ENCODE assay signal across 7 mouse cellular contexts in the genomic region with DNA sequence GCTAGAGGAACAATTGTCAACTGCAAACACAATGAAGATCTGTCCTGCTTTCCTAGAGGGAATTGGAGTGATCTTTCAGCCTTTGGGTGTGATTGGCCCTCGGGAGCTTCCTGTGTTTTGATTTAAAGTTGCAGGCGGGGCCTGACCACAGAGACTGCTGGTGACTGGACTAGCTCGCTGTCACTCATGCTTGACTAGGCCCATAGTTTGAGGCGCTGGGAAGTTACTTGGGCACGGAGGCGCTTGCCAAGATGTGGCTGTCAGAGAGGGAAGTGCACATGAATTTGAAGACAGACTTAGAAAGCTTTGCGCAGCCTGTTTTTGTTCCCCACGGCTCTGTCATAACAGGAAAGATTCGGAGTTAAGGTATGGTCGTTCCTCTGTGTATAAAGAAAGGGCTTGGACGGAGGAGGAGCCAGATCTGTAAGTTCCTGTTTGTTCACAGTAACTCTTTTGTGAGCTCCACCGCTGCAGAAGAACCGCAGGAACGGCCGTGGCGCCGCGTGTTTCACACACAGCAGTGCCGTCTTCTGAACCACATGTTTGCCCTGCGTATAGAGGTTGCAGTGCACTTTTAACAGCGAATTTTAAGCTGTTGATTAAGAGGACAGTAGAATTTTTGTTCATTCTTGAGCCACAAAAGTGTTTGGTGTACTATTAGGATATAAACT. TPM values are rescaled to one million over a fixed set of nuclear protein-coding genes. Genes with fewer than 3 reads are reported as not detected.
DNase-seq lines count a peak whose midpoint lies in the region; ATAC-seq lines count a peak whose summit lies in the region.

No protein-coding gene starts in this region.

- peak; percentile 96 for DNase-seq in adrenal gland, postnatal 10 days
- DNase-seq in embryonic facial prominence, embryonic 10.5 days (ENCODE audit: low spot score): peak; percentile 93
- peak; percentile 98 for DNase-seq in kidney, adult 11 months
- peak; percentile 88 for DNase-seq in limb, embryonic 10.5 days (ENCODE audit: low spot score)
- DNase-seq in spleen, adult 12 weeks (ENCODE audit: low spot score): peak; percentile 84

- H3K4me2 ChIP-seq in midbrain, embryonic 13.5 days (replicated peaks): peak overlapping the region; percentile 60

- H3K9me3 ChIP-seq in embryonic facial prominence, embryonic 10.5 days: no peaks in the 10 kb centered on the region
- H3K9me3 ChIP-seq in limb, embryonic 10.5 days (replicated peaks): no peaks in the 10 kb centered on the region
- no peaks in the 10 kb centered on the region for H3K9me3 ChIP-seq in midbrain, embryonic 13.5 days

- H3K27me3 ChIP-seq in embryonic facial prominence, embryonic 10.5 days (replicated peaks; ENCODE audit: low read depth, poor library complexity, severe bottlenecking): no peaks in the 10 kb centered on the region
- no peaks in the 10 kb centered on the region for H3K27me3 ChIP-seq in limb, embryonic 10.5 days (ENCODE audit: low read depth, poor library complexity, severe bottlenecking)
- H3K27me3 ChIP-seq in midbrain, embryonic 13.5 days: no peaks in the 10 kb centered on the region

- WGBS in embryonic facial prominence, embryonic 10.5 days: under 1% methylated on average over 21 of the region's 21 CpGs
- WGBS in limb, embryonic 10.5 days: under 1% methylated on average over 21 of the region's 21 CpGs
- under 1% methylated on average over 21 of the region's 21 CpGs for WGBS in midbrain, embryonic 13.5 days

- H3K4me3 ChIP-seq in embryonic facial prominence, embryonic 10.5 days: peak overlapping the region; percentile 64
- peak overlapping the region; percentile 60 for H3K4me3 ChIP-seq in limb, embryonic 10.5 days
- H3K4me3 ChIP-seq in midbrain, embryonic 13.5 days (replicated peaks): peak overlapping the region; percentile 46

- H3K9ac ChIP-seq in midbrain, embryonic 13.5 days (replicated peaks): peak overlapping the region; percentile 43

- peaks cover 46% of the 10 kb centered on the region for H3K36me3 ChIP-seq in embryonic facial prominence, embryonic 10.5 days (replicated peaks)
- H3K36me3 ChIP-seq in limb, embryonic 10.5 days: peaks cover 44% of the 10 kb centered on the region
- H3K36me3 ChIP-seq in midbrain, embryonic 13.5 days: peaks cover 26% of the 10 kb centered on the region

- peak; percentile 98 for ATAC-seq in granulocyte monocyte progenitor cell, adult 5-6 weeks (replicated peaks; ENCODE audit: poor library complexity, severe bottlenecking)
- ATAC-seq in midbrain, embryonic 13.5 days: peak; percentile 100

- H3K27ac ChIP-seq in embryonic facial prominence, embryonic 10.5 days (replicated peaks): peak overlapping the region; percentile 88
- peak overlapping the region; percentile 89 for H3K27ac ChIP-seq in limb, embryonic 10.5 days
- H3K27ac ChIP-seq in midbrain, embryonic 13.5 days: peak overlapping the region; percentile 53; the same call in 1 of the 2 replicates

- H3K4me1 ChIP-seq in embryonic facial prominence, embryonic 10.5 days: peaks cover 11% of the 10 kb centered on the region
- peaks cover 12% of the 10 kb centered on the region for H3K4me1 ChIP-seq in limb, embryonic 10.5 days
- H3K4me1 ChIP-seq in midbrain, embryonic 13.5 days (replicated peaks): peaks cover 18% of the 10 kb centered on the region

RNA-seq across cellular contexts. Expression of a gene that starts 22.8 kb away (rescaled TPM):
- total RNA-seq in adrenal gland, postnatal 10 days (2021): 10 to 100 TPM; 12.6 to 22.7 TPM
- polyA plus RNA-seq in embryonic facial prominence, embryonic 10.5 days (2016; fragmentation: Nextera tagmentation; extraction: Ambion mirVana): 28.5 and 30.4 TPM in 2 replicates
- total RNA-seq in granulocyte monocyte progenitor cell, adult 5-6 weeks (2014; fragmentation: Nextera tagmentation): 101 and 118 TPM in 2 replicates
- total RNA-seq in granulocyte monocyte progenitor cell, adult 5-6 weeks (2017): 90.1 and 112 TPM in 2 replicates
- polyA plus RNA-seq in limb, embryonic 10.5 days (2016; fragmentation: Nextera tagmentation; extraction: Ambion mirVana): 22.4 and 31.2 TPM in 2 replicates
- 16.7 and 18.1 TPM in 2 replicates for polyA plus RNA-seq in midbrain, embryonic 13.5 days (2015; fragmentation: Nextera tagmentation; extraction: Ambion mirVana)

RNA-seq across cellular contexts. Expression of a gene that starts 30.8 kb away (rescaled TPM):
- total RNA-seq in adrenal gland, postnatal 10 days (2021): 10 to 100 TPM; 18.0 to 41.6 TPM
- 0.15 TPM in 1 of 2 replicates, not detected in the other for polyA plus RNA-seq in embryonic facial prominence, embryonic 10.5 days (2016; fragmentation: Nextera tagmentation; extraction: Ambion mirVana)
- total RNA-seq in granulocyte monocyte progenitor cell, adult 5-6 weeks (2014; fragmentation: Nextera tagmentation): 0.51 and 2.4 TPM in 2 replicates
- total RNA-seq in granulocyte monocyte progenitor cell, adult 5-6 weeks (2017): 1.3 and 2.1 TPM in 2 replicates
- polyA plus RNA-seq in limb, embryonic 10.5 days (2016; fragmentation: Nextera tagmentation; extraction: Ambion mirVana): 0.45 TPM in 1 of 2 replicates, not detected in the other
- 0.22 and 0.46 TPM in 2 replicates for polyA plus RNA-seq in midbrain, embryonic 13.5 days (2015; fragmentation: Nextera tagmentation; extraction: Ambion mirVana)

Comparison
In these comparisons a context has a peak if more than half of its experiments do, and no peak if none do; other contexts are left out.
1. Peak in every context shown above with its lines: DNase-seq, ATAC-seq, H3K4me3 ChIP-seq and H3K27ac ChIP-seq.